7 mouse cellular contexts compared by ENCODE assay signal in genomic region chr11:33147572-33148337, GRCm38 (mm10). TPM values are rescaled to one million over a fixed set of nuclear protein-coding genes. Genes with fewer than 3 reads are reported as not detected.
DNase-seq lines count a peak whose midpoint lies in the region; ATAC-seq and TF ChIP-seq lines count a peak whose summit lies in the region.

No protein-coding gene starts in this region.

- no peak for DNase-seq in ES-E14 (ENCODE audit: low read depth, low spot score)
- peak; percentile 67 for DNase-seq in gastrocnemius, postnatal 10 days
- DNase-seq in hindbrain, postnatal 0 days (ENCODE audit: low spot score), result peak; percentile 63
- DNase-seq in liver, embryonic 14.5 days (ENCODE audit: low read depth in 3 of 3, low spot score in 3 of 3), result no peak
- peak; percentile 19 to 23 for DNase-seq in thymus, adult 18-20 months

- no peak for TF ChIP-seq EP300 in liver, embryonic 14.5 days (IDR thresholded peaks at IDR 0.05; ENCODE audit: low read depth)

- H3K9ac ChIP-seq in ES-E14 (ENCODE audit: insufficient read depth, low read depth, low read length, poor library complexity, severe bottlenecking), result peak overlapping the region; percentile 45
- peak overlapping the region; percentile 58 for H3K9ac ChIP-seq in hindbrain, postnatal 0 days (replicated peaks; ENCODE audit: low read length)
- no peak overlapping the region for H3K9ac ChIP-seq in liver, embryonic 14.5 days (replicated peaks)

- H3K79me2 ChIP-seq in myocyte (ENCODE audit: control insufficient read depth, insufficient read depth), result no peaks in the 10 kb centered on the region

- WGBS in hindbrain, postnatal 0 days, result under 1% methylated on average over 34 of the region's 85 CpGs
- under 1% methylated on average over 68 of the region's 85 CpGs for WGBS in liver, embryonic 14.5 days (ENCODE audit: insufficient replicate concordance)

- H3K27me3 ChIP-seq in hindbrain, postnatal 0 days (ENCODE audit: insufficient read depth, low read length), result no peaks in the 10 kb centered on the region
- H3K27me3 ChIP-seq in liver, embryonic 14.5 days (ENCODE audit: control insufficient read depth, insufficient read depth, low read length), result peaks cover 51% of the 10 kb centered on the region
- H3K27me3 ChIP-seq in myocyte (ENCODE audit: control insufficient read depth, insufficient read depth, insufficient read length), result no peaks in the 10 kb centered on the region

- H3K4me1 ChIP-seq in ES-E14 (ENCODE audit: control insufficient read depth in 2 of 2, insufficient read depth in 2 of 2, low read length in 2 of 2, poor library complexity in 1 of 2), result peaks cover 2 to 22% of the 10 kb centered on the region in 2 experiments; a peak in 3 of 4 replicates
- H3K4me1 ChIP-seq in bone marrow macrophage, adult 2 months (ENCODE audit: control insufficient read depth, insufficient read depth, low read length), result peaks cover 7% of the 10 kb centered on the region
- 0 out of 2 replicates have a peak, but pooled peaks cover 3% of the 10 kb centered on the region for H3K4me1 ChIP-seq in hindbrain, postnatal 0 days (ENCODE audit: insufficient read depth, low read length)
- no peaks in the 10 kb centered on the region for H3K4me1 ChIP-seq in liver, embryonic 14.5 days (replicated peaks; ENCODE audit: control insufficient read depth in 2 of 2, insufficient read depth in 2 of 2, low read length in 1 of 2)

- H3K27ac ChIP-seq in ES-E14 (ENCODE audit: insufficient read depth, low read depth, low read length, poor library complexity, severe bottlenecking), result no peak overlapping the region
- no peak overlapping the region for H3K27ac ChIP-seq in bone marrow macrophage, adult 2 months (ENCODE audit: insufficient read depth, low read depth, low read length)
- H3K27ac ChIP-seq in hindbrain, postnatal 0 days, result peak overlapping the region; percentile 74
- H3K27ac ChIP-seq in liver, embryonic 14.5 days, result no peak overlapping the region

- no peak for TF ChIP-seq CTCF in bone marrow macrophage, adult 2 months (IDR thresholded peaks at IDR 0.05; ENCODE audit: low read depth, low read length)
- TF ChIP-seq CTCF in hindbrain, postnatal 0 days (IDR thresholded peaks at IDR 0.05; ENCODE audit: low read depth), result no peak
- TF ChIP-seq CTCF in liver, embryonic 14.5 days (IDR thresholded peaks at IDR 0.05; ENCODE audit: low read depth), result no peak

- ATAC-seq in hindbrain, postnatal 0 days, result peak; percentile 61
- ATAC-seq in liver, embryonic 14.5 days (ENCODE audit: insufficient read depth), result peak; percentile 45

- peaks cover 10% of the 10 kb centered on the region for H3K36me3 ChIP-seq in ES-E14 (ENCODE audit: control insufficient read depth, insufficient read depth, low read length, poor library complexity, severe bottlenecking)
- H3K36me3 ChIP-seq in hindbrain, postnatal 0 days (ENCODE audit: insufficient read depth, low read length), result peaks cover 27% of the 10 kb centered on the region; the same call in 1 of the 2 replicates
- H3K36me3 ChIP-seq in liver, embryonic 14.5 days (replicated peaks; ENCODE audit: control insufficient read depth, insufficient read depth, low read depth), result peaks cover 21% of the 10 kb centered on the region
- H3K36me3 ChIP-seq in myocyte (ENCODE audit: control insufficient read depth, insufficient read depth), result peaks cover 37% of the 10 kb centered on the region

- no peak for TF ChIP-seq POLR2A in bone marrow macrophage, adult 2 months (IDR thresholded peaks at IDR 0.05; ENCODE audit: borderline replicate concordance, low read depth, low read length)
- no peak for TF ChIP-seq POLR2A in myocyte (IDR thresholded peaks at IDR 0.05; ENCODE audit: insufficient read length, low read depth)

- peak overlapping the region; percentile 54 to 78 for H3K4me3 ChIP-seq in ES-E14 (ENCODE audit: insufficient read depth in 1 of 2, low read depth in 1 of 2, low read length in 2 of 2, poor library complexity in 1 of 2, severe bottlenecking in 1 of 2)
- peak overlapping the region; percentile 40 for H3K4me3 ChIP-seq in bone marrow macrophage, adult 2 months (ENCODE audit: insufficient read depth, low read length)
- H3K4me3 ChIP-seq in hindbrain, postnatal 0 days (ENCODE audit: low read length), result peak overlapping the region; percentile 63
- H3K4me3 ChIP-seq in liver, embryonic 14.5 days (ENCODE audit: insufficient read depth in 1 of 2, low read depth in 2 of 2, low read length in 2 of 2), result peak overlapping the region; percentile 16 to 46
- peak overlapping the region; percentile 16 for H3K4me3 ChIP-seq in myocyte

- H3K4me2 ChIP-seq in hindbrain, postnatal 0 days (ENCODE audit: low read depth, low read length), result peak overlapping the region; percentile 72
- peak overlapping the region; percentile 57 for H3K4me2 ChIP-seq in liver, embryonic 14.5 days (ENCODE audit: low read depth)
- H3K4me2 ChIP-seq in myocyte (ENCODE audit: low read depth), result peak overlapping the region; percentile 97

- H3K9me3 ChIP-seq in ES-E14 (ENCODE audit: control insufficient read depth, insufficient read depth, low read depth, low read length), result no peaks in the 10 kb centered on the region
- no peaks in the 10 kb centered on the region for H3K9me3 ChIP-seq in hindbrain, postnatal 0 days (ENCODE audit: low read length)
- no peaks in the 10 kb centered on the region for H3K9me3 ChIP-seq in liver, embryonic 14.5 days (ENCODE audit: control insufficient read depth, low read length)

- peak overlapping the region; percentile 19 for H3ac ChIP-seq in myocyte (ENCODE audit: control insufficient read depth, insufficient read length)

- in situ Hi-C loops in ES-E14 (cut with MboI; ENCODE audit: low sequenced_read_pairs in 2 of 2, unreplicated experiment in 2 of 2), result no loop called here

TF ChIP-seq in ES-E14, 5 proteins besides CTCF, POLR2A, EP300 and RAD21:
- no peak for TF ChIP-seq HCFC1 (IDR thresholded peaks at IDR 0.05; ENCODE audit: borderline replicate concordance, insufficient read depth, low read length)
- no peak for TF ChIP-seq ZC3H11A (IDR thresholded peaks at IDR 0.05; ENCODE audit: borderline replicate concordance, low read depth, low read length)
- no peak; the same call in 1 of the 2 replicates for TF ChIP-seq CHD2 (IDR thresholded peaks at IDR 0.05; ENCODE audit: low read depth, low read length)
- TF ChIP-seq ZNF384 (IDR thresholded peaks at IDR 0.05; ENCODE audit: low read depth, low read length), result no peak
- no peak for TF ChIP-seq MAFK (IDR thresholded peaks at IDR 0.05; ENCODE audit: insufficient read depth, low read depth, low read length)

TF ChIP-seq in myocyte, 11 proteins besides CTCF, POLR2A, EP300 and RAD21:
- no peak for TF ChIP-seq POLR2AphosphoS2 (IDR thresholded peaks at IDR 0.05; ENCODE audit: insufficient read length, low read depth)
- peak in 1 of 3 experiments; percentile 9 for TF ChIP-seq MYOG (IDR thresholded peaks at IDR 0.05; ENCODE audit: control insufficient read depth in 1 of 3, insufficient read depth in 1 of 3, insufficient read length in 2 of 3, low read depth in 2 of 3)

RNA-seq across cellular contexts. Expression of gene Fgf18, which starts 0.6 kb away (rescaled TPM):
- 1.6 and 4.8 TPM in 2 replicates for total RNA-seq in ES-E14 (2012; rRNA removed)
- not detected in 2 replicates for polyA plus RNA-seq in bone marrow macrophage, adult 2 months (2012; ENCODE audit: insufficient read depth, insufficient read length, missing spikeins)
- 1 to 10 TPM; 7.3 to 9.3 TPM for total RNA-seq in gastrocnemius, postnatal 10 days (2021)
- 6.3 and 10.1 TPM in 2 replicates for total RNA-seq in hindbrain, postnatal 0 days (2014; rRNA removed)
- polyA plus RNA-seq in hindbrain, postnatal 0 days (2015; fragmentation: Nextera tagmentation; extraction: Ambion mirVana), result 10.0 and 10.3 TPM in 2 replicates
- polyA plus RNA-seq in liver, embryonic 14.5 days (2012; rRNA removed), result 0.05 and 0.12 TPM in 2 replicates
- polyA plus RNA-seq in liver, embryonic 14.5 days (2014; fragmentation: Nextera tagmentation; extraction: Ambion mirVana), result 0.27 TPM in 1 of 2 replicates, not detected in the other
- polyA plus RNA-seq in myocyte (2012; fragmentation: generic; extraction: Trizol), result 0.07 TPM

RNA-seq across cellular contexts. Expression of gene Npm1, which starts 15.3 kb away (rescaled TPM):
- total RNA-seq in ES-E14 (2012; rRNA removed), result 1,823 and 2,502 TPM in 2 replicates
- 679 and 687 TPM in 2 replicates for polyA plus RNA-seq in bone marrow macrophage, adult 2 months (2012; ENCODE audit: insufficient read depth, insufficient read length, missing spikeins)
- 100 to 1,000 TPM; 197 to 218 TPM for total RNA-seq in gastrocnemius, postnatal 10 days (2021)
- total RNA-seq in hindbrain, postnatal 0 days (2014; rRNA removed), result 143 and 182 TPM in 2 replicates
- 395 and 396 TPM in 2 replicates for polyA plus RNA-seq in hindbrain, postnatal 0 days (2015; fragmentation: Nextera tagmentation; extraction: Ambion mirVana)
- 294 and 703 TPM in 2 replicates for polyA plus RNA-seq in liver, embryonic 14.5 days (2012; rRNA removed)
- polyA plus RNA-seq in liver, embryonic 14.5 days (2014; fragmentation: Nextera tagmentation; extraction: Ambion mirVana), result 654 and 676 TPM in 2 replicates
- 244 TPM for polyA plus RNA-seq in myocyte (2012; fragmentation: generic; extraction: Trizol)

RNA-seq across cellular contexts. Expression of gene Tlx3, which starts 55.6 kb away (rescaled TPM):
- 0.48 and 0.54 TPM in 2 replicates for total RNA-seq in ES-E14 (2012; rRNA removed)
- not detected in 2 replicates for polyA plus RNA-seq in bone marrow macrophage, adult 2 months (2012; ENCODE audit: insufficient read depth, insufficient read length, missing spikeins)
- not detected for total RNA-seq in gastrocnemius, postnatal 10 days (2021)
- 39.4 and 39.6 TPM in 2 replicates for total RNA-seq in hindbrain, postnatal 0 days (2014; rRNA removed)
- polyA plus RNA-seq in hindbrain, postnatal 0 days (2015; fragmentation: Nextera tagmentation; extraction: Ambion mirVana), result 11.3 and 14.5 TPM in 2 replicates
- polyA plus RNA-seq in liver, embryonic 14.5 days (2012; rRNA removed), result not detected in 2 replicates
- not detected in 2 replicates for polyA plus RNA-seq in liver, embryonic 14.5 days (2014; fragmentation: Nextera tagmentation; extraction: Ambion mirVana)
- not detected for polyA plus RNA-seq in myocyte (2012; fragmentation: generic; extraction: Trizol)

Comparison
In these comparisons a context has a peak if more than half of its experiments do, and no peak if none do; other contexts are left out.
1. DNase-seq: peak in gastrocnemius, postnatal 10 days (single experiment), hindbrain, postnatal 0 days (single experiment) and thymus, adult 18-20 months (2 of 2); none in ES-E14 (single experiment) and liver, embryonic 14.5 days (0 of 3).
2. H3K4me3 ChIP-seq: peak in every context shown above with its lines; median percentile 66 in ES-E14; 63 in hindbrain, postnatal 0 days; 40 in bone marrow macrophage, adult 2 months; 31 in liver, embryonic 14.5 days; 16 in myocyte.
3. RNA of gene Tlx3, which starts 55.6 kb away (polyA plus RNA-seq): 11.3 to 14.5 TPM in hindbrain, postnatal 0 days; not detected in bone marrow macrophage, adult 2 months, not detected in liver, embryonic 14.5 days and not detected in myocyte (single experiment); every median in the first group is over 10 times any median in the second.
4. Peak in every context shown above with its lines, with median percentiles within 50 percentile points of each other: H3K4me2 ChIP-seq.